Comparison of ENCODE assay signal across 8 mouse cellular contexts in genomic region chr13:37994405-37994749, GRCm38 (mm10). TPM values are rescaled to one million over a fixed set of nuclear protein-coding genes. Genes with fewer than 3 reads are reported as not detected.
DNase-seq lines count a peak whose midpoint lies in the region; ATAC-seq and TF ChIP-seq lines count a peak whose summit lies in the region.

No protein-coding gene starts in this region.

- DNase-seq in layer of hippocampus, adult 2 months (ENCODE audit: low spot score in 2 of 2): no peak
- no peak for DNase-seq in layer of hippocampus, adult 9-11 months
- no peak for DNase-seq in B cell, adult 2 months
- DNase-seq in spleen, postnatal 4 days (ENCODE audit: low spot score in 2 of 2): no peak
- no peak for DNase-seq in frontal cortex, postnatal 25 days (ENCODE audit: low spot score in 2 of 2)

- H3K27ac ChIP-seq in layer of hippocampus, adult 2 months: peak overlapping the region; percentile 94
- peak overlapping the region; percentile 95 for H3K27ac ChIP-seq in embryonic facial prominence, embryonic 12.5 days

- 0 out of 2 replicates have a peak, but pooled peaks cover 2% of the 10 kb centered on the region for H3K4me1 ChIP-seq in embryonic facial prominence, embryonic 12.5 days

- H3K27me3 ChIP-seq in embryonic facial prominence, embryonic 12.5 days: 0 out of 2 replicates have a peak, but pooled peaks cover 2% of the 10 kb centered on the region
- H3K27me3 ChIP-seq in myocyte (ENCODE audit: control insufficient read depth, insufficient read depth, insufficient read length): peaks cover 6% of the 10 kb centered on the region

- H3K4me2 ChIP-seq in embryonic facial prominence, embryonic 12.5 days (replicated peaks): peak overlapping the region; percentile 45
- peak overlapping the region; percentile 83 for H3K4me2 ChIP-seq in myocyte (ENCODE audit: low read depth)

- H3ac ChIP-seq in myocyte (ENCODE audit: control insufficient read depth, insufficient read length): peak overlapping the region; percentile 84

- H3K9ac ChIP-seq in embryonic facial prominence, embryonic 12.5 days: peak overlapping the region; percentile 97; the same call in 1 of the 2 replicates

- WGBS in embryonic facial prominence, embryonic 12.5 days: 24% methylated on average over 7 of the region's 7 CpGs

- no peak for TF ChIP-seq POLR2A in myocyte (IDR thresholded peaks at IDR 0.05; ENCODE audit: insufficient read length, low read depth)

- ATAC-seq in embryonic facial prominence, embryonic 12.5 days (ENCODE audit: insufficient number of reproducible peaks, insufficient read depth, low FRiP score, low TSS enrichment): peak; percentile 55
- peak; percentile 11 for ATAC-seq in inflammation-experienced regulatory T-cells, adult 6 months

- TF ChIP-seq CTCF in layer of hippocampus, adult 2 months (conservative IDR thresholded peaks at IDR 0.05): no peak

- peaks cover 19% of the 10 kb centered on the region for H3K36me3 ChIP-seq in embryonic facial prominence, embryonic 12.5 days
- peaks cover 20% of the 10 kb centered on the region for H3K36me3 ChIP-seq in myocyte (ENCODE audit: control insufficient read depth, insufficient read depth)

- peaks cover 40% of the 10 kb centered on the region for H3K79me2 ChIP-seq in myocyte (ENCODE audit: control insufficient read depth, insufficient read depth)

- peak overlapping the region; percentile 67 for H3K4me3 ChIP-seq in layer of hippocampus, adult 2 months
- H3K4me3 ChIP-seq in embryonic facial prominence, embryonic 12.5 days: peak overlapping the region; percentile 93
- peak overlapping the region; percentile 74 for H3K4me3 ChIP-seq in myocyte

- H3K9me3 ChIP-seq in embryonic facial prominence, embryonic 12.5 days: no peaks in the 10 kb centered on the region

TF ChIP-seq in myocyte, 11 proteins besides CTCF, POLR2A, EP300 and RAD21:
- TF ChIP-seq USF1 (IDR thresholded peaks at IDR 0.05; ENCODE audit: low read depth): no peak
TF ChIP-seq in myocyte: peak in this region for 0.

RNA-seq across cellular contexts. Expression of gene Ssr1, which starts 0.4 kb away (rescaled TPM):
- total RNA-seq in layer of hippocampus, adult 2 months (2021): 10 to 100 TPM; 86.8 to 92.0 TPM
- 119 and 135 TPM in 2 replicates for polyA plus RNA-seq in embryonic facial prominence, embryonic 12.5 days (2016; fragmentation: Nextera tagmentation; extraction: Ambion mirVana)
- polyA plus RNA-seq in inflammation-experienced regulatory T-cells, adult 6 months (2017; shearing (Covaris generic)): 100 to 1,000 TPM in 1 of 3 experiments, 10 to 100 TPM in 2; 90.4 to 169 (median 97.7) TPM
- 44.7 TPM for polyA plus RNA-seq in myocyte (2012; fragmentation: generic; extraction: Trizol)

RNA-seq across cellular contexts. Expression of gene Riok1, which starts 42.4 kb away (rescaled TPM):
- total RNA-seq in layer of hippocampus, adult 2 months (2021): 10 to 100 TPM; 26.2 to 27.3 TPM
- polyA plus RNA-seq in embryonic facial prominence, embryonic 12.5 days (2016; fragmentation: Nextera tagmentation; extraction: Ambion mirVana): 62.4 and 62.5 TPM in 2 replicates
- 100 to 1,000 TPM in 1 of 3 experiments, 10 to 100 TPM in 2; 86.6 to 129 (median 91.8) TPM for polyA plus RNA-seq in inflammation-experienced regulatory T-cells, adult 6 months (2017; shearing (Covaris generic))
- 9.9 TPM for polyA plus RNA-seq in myocyte (2012; fragmentation: generic; extraction: Trizol)

RNA-seq across cellular contexts. Expression of gene Cage1, which starts 42.5 kb away (rescaled TPM):
- 1 to 10 TPM; 4.7 to 5.5 TPM for total RNA-seq in layer of hippocampus, adult 2 months (2021)
- polyA plus RNA-seq in embryonic facial prominence, embryonic 12.5 days (2016; fragmentation: Nextera tagmentation; extraction: Ambion mirVana): 1.1 and 1.2 TPM in 2 replicates
- polyA plus RNA-seq in inflammation-experienced regulatory T-cells, adult 6 months (2017; shearing (Covaris generic)): 1 to 10 TPM; 1.1 to 3.9 (median 1.5) TPM
- 0.35 TPM for polyA plus RNA-seq in myocyte (2012; fragmentation: generic; extraction: Trizol)
